Mouse (Mus musculus) lung, adult 2 months (tissue): ENCODE measurements at regions not wholly inside any gene's neighbourhood (a gene's known extent, or its start where the extent isn't known, plus 50 kb on each side); places are given as distances from the start of the nearest gene placed in this dataset.

Source experiments
- DNase-seq: peaks from one replicate; pipeline ENCODE4 v3.0.0; 2022
- H3K4me1 ChIP-seq: fragments of 200-500 bp; 2 replicates; pipeline ENCODE4 v1.6.1; 2011; ENCODE audit warnings: low read length; ENCODE audit not compliant: control insufficient read depth, insufficient read depth
- H3K4me3 ChIP-seq: fragments of 200-500 bp; replicated peaks from 2 replicates; pipeline ENCODE3; 2011; ENCODE audit warnings: low read depth, mild to moderate bottlenecking, control low read depth, low read length; ENCODE audit errors: extremely low read depth
- CTCF ChIP-seq: fragments of 200-500 bp; IDR thresholded peaks from 2 replicates; pipeline ENCODE4 v1.5.1; 2011; ENCODE audit warnings: mild to moderate bottlenecking, low read length, control low read depth; ENCODE audit not compliant: insufficient read depth
- POLR2A ChIP-seq: fragments of 200-500 bp; IDR thresholded peaks from 2 replicates; pipeline ENCODE4 v1.6.1; 2011; ENCODE audit warnings: low read depth, mild to moderate bottlenecking, control low read depth, low read length, borderline replicate concordance; ENCODE audit errors: extremely low read depth
- WGBS: fragments of 180-500 bp; shearing (Covaris S2); methylation state at CpG from one replicate; pipeline ENCODE4 v1.1.7; 2018; 5-methylcytosine and 5-hydroxymethylcytosine counted together

DNA sequence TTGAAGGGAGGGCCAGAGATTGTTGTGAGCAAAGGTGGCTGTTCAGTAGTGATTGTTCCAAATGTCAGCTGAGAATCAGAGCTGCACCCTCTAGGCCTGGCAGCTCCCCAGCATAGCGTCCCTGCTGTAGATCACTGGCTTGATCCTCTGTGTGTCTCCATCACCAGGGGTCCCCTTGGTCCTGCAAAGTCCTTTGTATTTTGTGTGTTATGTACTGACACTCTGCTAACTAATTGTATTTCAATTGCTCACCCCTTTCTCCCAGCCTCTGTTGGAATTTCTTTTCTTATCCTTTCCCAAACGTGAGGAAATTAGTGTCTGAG, 73.5 kb downstream of the Calml3 start:
- 25% methylated on average over 2 of the region's 2 CpGs for WGBS
- peaks cover 4% of the 10 kb centered on the region for H3K4me1 ChIP-seq
- no peak for DNase-seq
- no peak overlapping the region for H3K4me3 ChIP-seq
- TF ChIP-seq CTCF (no peak), POLR2A (no peak)

DNA sequence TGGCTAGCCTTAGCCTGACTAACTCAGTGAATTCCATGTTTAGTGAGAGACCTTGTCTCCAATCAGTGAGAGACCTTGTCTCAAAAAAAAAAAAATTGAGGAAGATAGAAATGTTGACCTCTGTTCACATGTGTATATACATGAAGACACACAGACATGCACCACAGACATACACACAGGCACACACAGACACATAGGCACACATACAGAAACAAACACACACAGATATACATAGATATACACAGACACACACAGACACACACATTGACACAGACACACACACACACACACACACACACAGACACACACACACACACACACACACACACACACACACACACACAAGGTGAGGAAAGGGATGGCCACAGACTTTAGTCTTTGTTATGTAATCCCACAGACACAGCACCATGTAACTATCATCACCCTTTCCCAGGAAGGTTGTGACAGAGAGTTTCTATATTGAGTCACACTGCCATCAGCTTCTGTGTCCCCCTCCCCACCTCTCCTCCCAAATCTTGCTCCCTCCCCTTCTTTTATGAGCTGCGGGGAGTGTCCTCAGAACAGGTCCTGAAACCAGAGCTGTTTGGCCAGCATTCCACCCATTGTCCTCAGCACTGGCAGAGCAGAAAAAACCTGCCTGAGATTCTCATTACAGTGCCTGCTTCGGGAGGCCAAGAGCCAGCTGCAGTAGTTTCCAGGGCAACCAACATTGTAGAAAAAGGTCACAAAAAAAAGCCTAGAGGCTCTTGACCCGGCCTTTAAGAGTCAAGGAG, 74.0 kb downstream of the Calml3 start:
- 14% methylated on average over 3 of the region's 3 CpGs for WGBS
- DNase-seq: peak; percentile 42
- no peak for TF ChIP-seq POLR2A
- no peak for TF ChIP-seq CTCF

DNA sequence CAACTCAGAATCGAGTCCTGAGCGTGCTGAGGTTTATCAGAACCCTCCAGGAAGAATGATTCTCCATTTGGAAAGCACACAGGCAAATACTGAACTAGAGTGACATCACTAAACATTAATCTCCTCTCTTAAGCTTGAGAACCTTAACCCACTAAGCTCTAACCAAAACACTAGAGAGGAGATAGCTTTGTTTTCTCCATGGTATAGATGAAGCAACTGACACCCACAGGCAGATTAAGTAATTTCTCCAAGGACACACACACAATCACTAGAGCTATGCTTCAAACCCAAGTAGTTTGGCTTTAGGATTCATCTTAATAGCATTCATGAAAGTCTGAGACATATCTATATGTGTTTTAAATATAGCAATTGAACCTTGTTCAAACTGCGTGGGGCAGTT, 75.2 kb downstream of the Calml3 start:
- WGBS: 64% methylated on average over 3 of the region's 3 CpGs
- no peak overlapping the region for H3K4me3 ChIP-seq
- DNase-seq: no peak
- peaks cover 4% of the 10 kb centered on the region for H3K4me1 ChIP-seq
- TF ChIP-seq CTCF (no peak), POLR2A (no peak)

More for the DNA sequence above, 74.0 kb downstream of the Calml3 start:
- peaks cover 4% of the 10 kb centered on the region for H3K4me1 ChIP-seq
- no peak overlapping the region for H3K4me3 ChIP-seq

DNA sequence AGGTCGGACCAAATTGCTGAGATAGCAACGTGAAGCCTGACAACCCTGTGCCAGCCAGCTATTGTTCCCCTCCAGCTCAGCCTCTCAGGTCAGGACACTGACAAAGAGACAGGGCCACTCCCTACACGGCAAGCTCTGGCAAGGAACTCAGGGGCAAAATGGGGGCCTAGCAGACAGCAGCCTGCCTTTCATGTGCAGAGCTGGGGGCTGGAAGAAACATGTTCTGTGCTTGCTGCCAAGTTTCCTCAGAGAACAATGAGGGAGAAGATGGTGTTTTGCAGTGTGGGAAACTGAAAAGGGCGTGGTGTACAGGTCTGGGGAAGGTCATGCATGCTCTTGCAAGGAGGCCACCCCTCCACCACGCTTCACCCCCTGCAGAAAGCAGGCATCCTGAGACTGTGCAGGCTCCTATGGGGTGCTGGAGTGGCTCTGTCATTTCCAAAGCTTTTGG, 77.8 kb downstream of the Calml3 start:
- WGBS: 30% methylated on average over 5 of the region's 5 CpGs
- no peak overlapping the region for H3K4me3 ChIP-seq
- TF ChIP-seq POLR2A (no peak), CTCF (no peak)
- no peak for DNase-seq
- H3K4me1 ChIP-seq: peaks cover 4% of the 10 kb centered on the region

DNA sequence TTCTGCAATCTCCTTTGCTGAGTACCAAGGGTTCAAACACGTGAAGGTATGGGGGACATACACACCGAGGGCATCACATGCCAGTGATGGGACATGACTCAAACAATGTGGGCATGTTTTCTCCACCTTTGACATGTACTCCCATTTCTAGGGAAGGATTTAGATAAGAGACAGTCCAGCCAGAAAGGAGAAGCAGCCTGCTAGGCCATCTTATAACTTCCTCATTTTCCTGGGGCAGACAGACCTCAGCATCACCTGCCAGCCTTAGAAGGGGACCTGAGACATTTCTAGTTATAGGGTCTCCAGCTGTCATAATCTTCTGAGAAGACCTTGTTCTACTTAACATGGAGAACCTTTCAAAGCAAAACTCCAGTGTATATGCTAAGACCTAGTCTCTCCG, 78.3 kb downstream of the Calml3 start:
- no peak overlapping the region for H3K4me3 ChIP-seq
- DNase-seq: no peak
- 75% methylated on average over 3 of the region's 3 CpGs for WGBS
- TF ChIP-seq POLR2A (no peak), CTCF (no peak)
- peaks cover 3% of the 10 kb centered on the region; the same call in 1 of the 2 replicates for H3K4me1 ChIP-seq

DNA sequence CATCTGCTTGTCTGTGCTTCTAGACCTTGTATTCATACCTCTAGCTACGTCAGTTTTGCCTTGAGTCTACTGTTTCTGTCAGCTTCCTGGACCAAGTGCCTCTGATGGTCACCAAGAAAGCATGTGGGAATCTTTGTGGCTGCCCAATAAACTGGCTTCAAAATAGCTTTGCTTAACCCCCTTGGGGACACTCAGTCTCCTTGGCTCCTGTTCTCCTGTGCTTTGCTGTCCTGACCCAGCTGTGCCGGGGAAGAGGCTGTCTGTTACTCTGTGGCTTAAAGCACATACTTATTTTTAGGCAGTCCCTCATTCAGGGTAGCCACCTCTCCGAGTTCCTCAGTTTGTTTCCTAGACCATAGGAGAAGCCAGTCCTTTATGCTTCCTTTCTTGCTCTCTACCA, 79.8 kb downstream of the Calml3 start:
- WGBS: 78% methylated on average over 3 of the region's 3 CpGs
- no peak overlapping the region for H3K4me3 ChIP-seq
- TF ChIP-seq CTCF (no peak), POLR2A (no peak)
- no peak for DNase-seq
- no peaks in the 10 kb centered on the region for H3K4me1 ChIP-seq

DNA sequence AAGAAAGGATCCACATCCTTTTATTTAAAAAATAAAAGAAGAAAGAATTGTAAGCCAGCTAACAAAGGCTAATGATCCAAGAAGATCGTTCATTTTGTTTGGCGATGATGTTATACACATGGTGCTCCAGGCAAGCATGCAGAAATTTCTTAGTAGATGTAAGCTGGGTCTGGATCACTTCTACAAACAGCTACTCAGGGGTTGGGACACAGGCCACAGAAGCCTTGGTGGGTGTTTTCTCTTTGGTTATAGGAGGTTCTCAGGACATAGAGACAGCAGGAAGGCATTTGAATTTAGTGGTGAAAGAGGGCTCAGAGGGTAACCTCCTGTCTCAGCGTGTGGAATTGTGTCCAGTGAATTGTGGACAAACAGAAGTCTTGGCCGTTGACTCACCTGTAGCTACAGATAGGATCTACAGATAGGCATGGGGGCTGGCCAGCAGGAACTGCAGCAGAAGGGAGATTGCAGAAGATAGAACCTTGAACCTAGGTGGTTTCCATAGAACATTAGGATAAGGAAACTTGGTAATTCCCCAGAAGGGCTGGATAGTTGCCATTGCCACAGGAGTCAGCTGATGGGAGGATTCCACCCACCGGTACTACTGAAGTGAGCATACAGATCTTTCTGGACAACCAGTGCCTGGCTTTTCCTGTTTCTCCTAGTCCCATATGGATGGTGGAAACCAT, 80.5 kb downstream of the Calml3 start:
- WGBS: 71% methylated on average over 5 of the region's 5 CpGs
- Histone ChIP-seq H3K4me1 (no peaks in the 10 kb centered on the region), H3K4me3 (no peak overlapping the region)
- no peak for DNase-seq
- TF ChIP-seq CTCF (no peak), POLR2A (no peak)

DNA sequence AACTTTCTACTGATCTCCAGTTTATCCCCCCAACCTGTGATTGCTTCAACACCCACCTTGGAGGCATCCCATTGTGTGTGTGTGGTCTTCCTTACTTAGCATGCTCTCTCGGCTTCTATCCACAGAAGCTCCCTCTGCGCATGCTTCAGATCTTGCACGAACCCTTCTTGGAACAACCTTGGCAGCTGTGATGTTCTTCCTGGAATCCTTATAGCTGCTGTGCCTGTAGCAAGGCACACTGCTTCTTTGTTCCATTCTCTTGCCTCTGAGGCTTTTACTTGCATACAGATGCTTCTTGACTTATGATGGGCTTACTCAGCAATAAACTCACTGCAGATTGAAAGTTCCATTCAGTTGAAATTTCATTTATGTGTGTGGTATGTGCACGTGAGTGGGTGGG, 81.2 kb downstream of the Asb13 start:
- TF ChIP-seq POLR2A: no peak
- no peak for TF ChIP-seq CTCF
- Histone ChIP-seq H3K4me1 (no peaks in the 10 kb centered on the region), H3K4me3 (no peak overlapping the region)
- no peak for DNase-seq
- WGBS: 87% methylated on average over 4 of the region's 4 CpGs

DNA sequence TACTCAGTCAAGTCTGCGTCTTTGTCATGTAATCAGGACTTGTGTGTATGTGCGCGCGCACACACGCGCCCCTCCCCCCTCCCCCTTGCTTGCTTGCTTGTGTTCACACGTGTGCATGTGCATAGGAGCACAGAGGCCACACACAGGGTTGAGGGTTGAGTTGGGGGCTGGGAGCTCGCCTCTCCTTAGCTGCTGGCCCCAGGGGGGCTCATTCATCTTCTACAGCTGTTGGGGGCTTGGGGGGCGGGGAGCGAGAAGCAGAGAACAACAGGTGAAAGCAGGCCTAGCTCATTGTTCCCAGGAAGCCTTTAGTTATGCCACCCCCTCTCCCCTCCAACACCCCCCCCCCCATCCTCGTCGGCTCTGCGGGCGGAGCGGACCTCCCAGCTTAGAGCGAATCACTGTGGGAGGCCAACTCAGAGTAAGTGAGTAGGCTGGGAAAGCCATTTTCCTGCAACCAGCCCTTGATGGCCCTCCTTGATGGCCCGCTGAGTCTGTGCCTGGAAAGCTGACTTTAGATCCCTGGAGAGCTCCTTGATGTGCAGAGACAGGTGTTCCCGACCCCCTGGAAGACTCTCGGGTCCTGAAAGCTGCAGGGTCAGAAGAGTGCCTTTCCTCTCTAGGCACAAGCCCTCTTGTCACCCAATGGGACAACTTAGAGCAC, 78.8 kb downstream of the Asb13 start:
- no peak for DNase-seq
- 53% methylated on average over 19 of the region's 19 CpGs for WGBS
- Histone ChIP-seq H3K4me3 (no peak overlapping the region), H3K4me1 (no peaks in the 10 kb centered on the region; the same call in 1 of the 2 replicates)
- TF ChIP-seq CTCF: no peak
- TF ChIP-seq POLR2A: no peak

DNA sequence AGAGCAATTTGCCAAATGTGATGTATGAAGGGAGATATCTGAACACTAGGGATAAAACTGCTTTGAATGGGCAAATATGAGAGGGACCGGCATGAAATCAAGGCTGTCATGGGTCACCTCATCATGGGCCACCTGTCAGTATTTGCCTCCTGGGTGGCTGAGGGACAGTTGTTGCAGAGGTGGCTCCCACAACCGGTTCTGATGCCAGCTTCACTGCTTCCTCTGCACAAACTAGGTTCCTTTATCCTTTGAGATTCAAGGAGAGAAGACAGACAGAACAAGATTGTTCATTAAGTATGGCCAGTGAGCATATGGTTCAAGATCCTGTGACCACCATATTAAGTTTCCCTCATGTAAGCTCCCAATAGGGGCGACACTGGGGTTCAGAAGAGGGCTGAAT, 78.3 kb downstream of the Asb13 start:
- 49% methylated on average over 3 of the region's 3 CpGs for WGBS
- Histone ChIP-seq H3K4me1 (no peaks in the 10 kb centered on the region; the same call in 1 of the 2 replicates), H3K4me3 (no peak overlapping the region)
- TF ChIP-seq CTCF (no peak), POLR2A (no peak)
- DNase-seq: no peak
